Mouse (Mus musculus) neural tube, embryonic 10.5 days (tissue): ENCODE results near the gene Bpifb1.
"Not testable (repeated sequence)": the region's sequence is repeated elsewhere in the genome, so short reads cannot be mapped to it uniquely, and the experiment has no call there.

ENCODE experiments used
- DNase-seq: peaks from one replicate; pipeline ENCODE4 v3.0.0-alpha.2; 2017; ENCODE audit warnings: low spot score; ENCODE audit errors: extremely low spot score

The Bpifb1 gene

GRCm38 (mm10) chr2:154190546-154191258 is at the start of gene Bpifb1:
Bpifb1 (plus strand) TSS chr2:154190818.
- DNase-seq, result no peak

GRCm38 (mm10) chr2:154142580-154142979 is 48.0 kb upstream of the Bpifb1 start, which contains the start of gene Bpifa1:
Bpifa1 (plus strand) TSS chr2:154142880.
- DNase-seq, result no peak

DNA sequence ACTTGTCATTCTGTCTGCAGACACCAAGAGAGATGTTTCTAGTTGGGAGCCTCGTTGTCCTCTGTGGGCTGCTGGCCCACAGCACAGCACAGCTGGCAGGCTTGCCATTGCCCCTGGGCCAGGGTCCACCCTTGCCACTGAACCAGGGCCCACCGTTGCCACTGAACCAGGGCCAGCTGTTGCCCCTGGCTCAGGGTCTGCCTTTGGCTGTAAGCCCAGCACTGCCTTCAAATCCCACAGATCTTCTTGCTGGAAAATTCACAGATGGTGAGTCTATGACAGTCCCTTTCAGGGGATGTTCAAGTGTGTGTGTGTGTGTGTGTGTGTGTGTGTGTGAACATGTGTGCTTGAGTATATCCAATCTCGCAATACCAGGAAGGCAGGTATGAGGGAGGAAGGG is 46.9 kb upstream of the Bpifb1 start:
- DNase-seq, result no peak

DNA sequence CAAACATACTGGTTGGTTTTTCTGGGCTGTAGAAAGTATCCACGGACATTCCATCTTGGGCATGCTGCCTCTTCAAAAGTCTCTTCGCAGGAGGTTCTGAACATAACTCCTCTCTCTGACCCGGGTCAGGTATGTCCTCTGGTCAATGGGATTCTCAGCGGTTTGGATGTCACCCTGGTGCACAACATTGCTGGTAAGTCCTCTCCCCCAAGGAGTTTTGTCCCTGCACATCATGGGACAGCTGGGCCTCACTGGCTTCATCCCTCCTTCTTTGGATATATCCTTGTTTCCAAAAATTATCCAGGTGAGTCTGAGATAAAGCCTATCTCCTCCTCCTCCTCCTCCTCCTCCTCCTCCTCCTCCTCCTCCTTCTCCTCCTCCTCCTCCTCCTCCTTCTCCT is 43.1 kb upstream of the Bpifb1 start:
- DNase-seq, result no peak

DNA sequence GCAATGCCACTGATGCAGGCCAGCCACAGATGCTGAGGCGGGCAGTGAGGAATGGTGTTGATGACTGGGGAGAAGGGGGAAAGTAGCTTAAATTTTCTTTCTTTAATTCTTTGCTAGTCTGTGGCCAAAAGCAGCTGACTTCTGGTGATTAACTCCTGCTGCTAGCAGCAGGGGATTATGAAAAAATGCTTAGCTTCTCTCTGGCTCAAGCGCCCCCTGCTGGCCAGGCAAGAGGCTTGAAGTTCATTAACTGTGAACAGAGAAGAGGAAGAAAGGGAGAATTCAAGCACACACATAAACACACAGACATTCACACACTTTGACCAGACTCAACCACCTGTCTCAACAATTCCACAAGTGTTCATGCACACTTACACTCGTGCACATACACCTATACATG is 32.2 kb upstream of the Bpifb1 start:
- DNase-seq, result peak; percentile 56

DNA sequence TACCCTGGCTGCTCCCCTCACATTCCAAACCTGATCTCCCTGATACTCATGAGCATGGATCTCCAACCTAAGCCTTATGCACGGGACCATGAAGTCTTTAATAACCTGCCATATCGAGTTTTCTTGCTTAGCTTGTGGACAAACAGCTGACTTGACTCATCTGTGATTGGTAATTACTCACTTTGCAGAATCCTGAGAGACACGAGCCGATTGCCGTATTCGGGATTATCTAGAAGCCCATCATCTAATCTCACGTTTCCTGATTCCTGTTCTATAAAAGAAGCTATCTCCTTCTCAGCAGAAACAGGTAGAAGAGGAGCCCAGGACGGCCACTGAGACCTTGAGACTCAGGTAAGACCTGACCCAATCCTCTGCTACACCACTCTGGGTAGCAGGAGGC is 28.3 kb upstream of the Bpifb1 start, which contains the start of gene Bpifa5:
Gene Bpifa5, plus strand, starts transcription at position 301 of the 400 bp plus-strand sequence.
- DNase-seq, result no peak

GRCm38 (mm10) chr2:154163306-154163705 is 27.3 kb upstream of the Bpifb1 start:
- no peak for DNase-seq

GRCm38 (mm10) chr2:154169172-154169571 is 21.4 kb upstream of the Bpifb1 start:
- no peak for DNase-seq

DNA sequence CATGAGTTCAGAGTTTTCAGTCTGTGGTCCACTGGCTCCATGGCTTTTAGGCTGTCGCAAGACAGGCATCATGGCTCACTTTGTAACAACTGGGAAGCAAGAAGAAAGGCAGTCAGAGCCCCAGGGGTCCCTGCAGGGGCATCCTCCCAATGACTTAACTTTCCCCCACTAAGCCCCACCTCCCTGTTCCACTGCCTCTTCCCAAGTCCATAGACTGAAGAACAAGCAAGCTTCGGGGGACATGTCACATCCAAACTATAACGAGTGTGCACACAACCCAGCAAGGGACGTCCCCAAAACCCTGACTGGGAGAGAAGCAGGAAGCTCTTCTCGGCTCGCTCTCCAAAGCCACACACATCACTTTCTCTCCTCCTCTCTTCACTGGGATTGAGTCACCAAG is 19.0 kb upstream of the Bpifb1 start:
- DNase-seq, result no peak

DNA sequence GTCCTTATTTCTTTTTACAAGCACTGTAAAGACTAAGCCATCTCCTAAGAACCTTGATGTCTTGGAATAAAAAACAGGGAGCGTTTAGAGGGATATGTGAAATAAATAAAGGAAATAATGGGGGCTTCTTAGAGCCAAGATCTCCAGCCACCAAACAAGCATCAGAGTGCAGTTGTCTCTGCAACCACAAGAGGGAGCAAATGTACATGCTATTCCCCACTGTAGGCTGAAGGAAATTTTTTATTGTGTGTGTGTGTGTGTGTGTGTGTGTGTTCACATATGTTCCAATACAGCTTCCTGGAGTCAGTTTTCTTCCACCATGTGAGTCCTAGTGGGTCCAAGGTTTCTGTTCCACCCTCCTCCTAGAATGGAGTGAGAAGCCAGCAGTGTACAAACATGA is 17.3 kb upstream of the Bpifb1 start:
- DNase-seq, result peak; percentile 20

- DNase-seq, result not testable (repeated sequence)
Observed at GRCm38 (mm10) chr2:154181900-154182299, 8.7 kb upstream of the Bpifb1 start.

- DNase-seq, result not testable (repeated sequence)
Observed at GRCm38 (mm10) chr2:154183061-154183460, 7.6 kb upstream of the Bpifb1 start.

DNA sequence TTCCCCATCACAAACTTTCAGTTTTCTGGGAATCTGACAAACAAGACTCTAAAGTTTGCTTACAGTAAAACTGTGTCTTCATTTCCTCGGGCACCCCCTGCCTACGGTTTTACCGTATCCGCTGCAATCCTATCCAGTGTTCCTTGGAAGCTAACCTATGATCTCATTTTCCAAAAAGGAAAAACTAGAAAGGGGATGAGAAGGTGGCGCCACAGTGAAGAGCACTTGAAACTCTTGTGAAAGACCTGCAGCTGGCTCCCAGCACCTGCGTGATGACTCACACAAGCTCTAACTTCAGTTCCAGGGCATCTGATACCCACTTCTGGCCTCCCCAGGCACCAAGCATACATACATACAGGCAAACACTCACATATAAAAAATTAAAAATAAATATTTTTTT is 5.3 kb upstream of the Bpifb1 start:
- no peak for DNase-seq

DNA sequence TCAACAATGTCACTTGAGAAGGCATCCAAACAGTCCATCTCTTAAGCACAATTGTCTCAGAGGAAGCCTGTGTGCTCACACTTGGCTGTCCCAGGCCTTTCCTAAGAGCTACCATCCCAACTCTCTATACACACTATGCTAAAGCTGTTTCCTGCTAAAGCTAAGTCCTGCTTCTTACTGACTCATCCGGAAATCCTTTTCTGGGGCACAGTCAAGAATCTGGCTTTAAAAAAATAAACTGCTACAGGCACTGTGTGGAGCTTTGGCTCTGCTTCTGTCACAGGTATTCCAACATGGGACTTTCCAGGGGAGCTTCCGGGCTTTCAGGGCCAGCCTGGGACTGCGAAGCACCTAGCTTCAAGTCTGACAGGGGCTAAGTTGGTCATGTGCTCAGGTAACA is 4.9 kb upstream of the Bpifb1 start:
- no peak for DNase-seq

- DNase-seq, result no peak
Observed at GRCm38 (mm10) chr2:154187468-154187867, 3.1 kb upstream of the Bpifb1 start.

GRCm38 (mm10) chr2:154189877-154190434 is 662 bp upstream of the Bpifb1 start:
- no peak for DNase-seq

GRCm38 (mm10) chr2:154192141-154192540 is 1.5 kb downstream of the Bpifb1 start:
- no peak for DNase-seq

DNA sequence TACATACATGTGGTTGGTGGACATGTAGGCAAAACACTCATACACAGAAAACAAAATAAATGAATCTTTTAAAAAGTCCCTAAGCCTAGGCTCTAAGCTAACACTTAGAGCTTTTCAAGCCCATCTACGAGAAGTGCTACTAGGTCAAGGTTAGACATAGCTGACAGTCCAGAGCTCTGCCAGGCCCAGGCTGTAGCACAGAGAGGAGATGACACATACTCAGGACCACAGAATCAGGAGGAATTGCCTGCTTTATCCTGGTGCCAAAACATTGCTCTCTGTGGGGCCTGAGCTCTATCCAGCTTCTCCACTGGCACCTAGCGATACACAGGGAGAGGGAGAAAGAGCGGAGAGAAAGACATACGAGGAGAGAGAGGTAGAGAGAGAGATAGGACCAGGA is 2.5 kb downstream of the Bpifb1 start:
- no peak for DNase-seq

GRCm38 (mm10) chr2:154193994-154194504 is 3.4 kb downstream of the Bpifb1 start:
- DNase-seq, result no peak

DNA sequence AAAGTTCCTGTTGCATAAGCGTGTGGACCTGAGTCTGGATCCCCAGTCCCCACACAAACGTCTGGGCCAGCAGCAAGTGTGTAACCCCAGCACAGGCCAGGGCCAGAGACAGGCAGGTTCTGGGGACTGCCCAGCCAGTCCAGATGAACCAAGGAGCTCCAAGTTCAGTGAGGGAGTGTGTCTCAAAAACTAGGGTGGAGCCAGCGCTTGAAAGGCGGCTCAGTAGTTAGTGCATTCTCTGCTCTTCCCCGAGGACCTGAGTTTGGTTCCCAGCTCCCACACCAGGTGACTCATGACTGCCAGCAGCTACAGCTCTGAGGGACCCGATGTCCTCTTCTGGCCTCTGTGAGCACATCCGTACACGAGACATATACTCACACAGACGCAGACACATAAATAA is 6.4 kb downstream of the Bpifb1 start:
- DNase-seq, result no peak

GRCm38 (mm10) chr2:154204630-154205029 is 14.0 kb downstream of the Bpifb1 start:
- DNase-seq, result no peak

- peak; percentile 30 for DNase-seq
Observed at GRCm38 (mm10) chr2:154206908-154207307, 16.3 kb downstream of the Bpifb1 start.

DNA sequence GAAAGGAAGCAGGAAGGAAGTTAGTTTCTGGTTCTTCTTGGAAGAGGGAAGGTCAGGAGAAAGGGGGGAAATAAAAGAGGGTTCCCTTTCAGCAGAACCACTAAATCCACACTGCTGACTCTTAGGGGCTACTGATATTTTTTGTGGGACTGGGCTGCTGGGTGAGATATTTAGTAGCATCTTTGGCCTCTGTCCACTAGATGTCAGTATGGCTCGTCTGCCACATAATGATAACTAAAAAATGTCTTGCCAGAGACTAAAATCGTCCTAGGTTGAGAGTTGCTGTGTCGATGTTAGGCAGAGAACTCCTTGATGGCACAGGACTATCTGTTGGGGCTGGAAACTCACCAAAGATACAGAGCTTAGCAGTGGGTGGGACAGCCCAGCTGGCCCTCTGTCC is 18.5 kb downstream of the Bpifb1 start:
- DNase-seq, result no peak
